Comparison of ENCODE assay signal across 8 mouse cellular contexts in the genomic region with DNA sequence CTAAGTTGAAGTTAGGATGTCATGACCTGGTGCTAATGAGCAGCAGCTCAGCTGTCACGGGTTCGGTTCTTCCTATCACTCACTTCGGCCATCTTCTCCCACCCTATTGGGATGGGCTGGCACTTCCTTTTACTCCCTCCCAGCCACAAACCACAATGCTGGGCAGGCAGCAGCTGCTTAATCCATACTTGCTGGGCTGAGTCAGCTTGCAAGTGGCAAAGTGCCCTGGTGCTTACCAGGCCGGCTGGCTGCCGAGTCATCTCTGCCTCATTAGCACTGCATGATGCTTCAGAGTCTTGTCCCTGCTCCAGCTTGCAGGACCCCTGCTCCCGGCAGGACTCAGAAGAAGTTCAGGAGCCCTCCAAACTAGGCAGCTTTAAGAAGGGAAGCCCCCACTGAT. TPM values are rescaled to one million over a fixed set of nuclear protein-coding genes. Genes with fewer than 3 reads are reported as not detected.
DNase-seq lines count a peak whose midpoint lies in the region; ATAC-seq and TF ChIP-seq lines count a peak whose summit lies in the region.

No protein-coding gene starts in this region.

- no peak overlapping the region for H3K4me2 ChIP-seq in midbrain, embryonic 11.5 days

- TF ChIP-seq CTCF in gastrocnemius, adult 2 months (IDR thresholded peaks at IDR 0.05), result no peak

- intact Hi-C loops in gastrocnemius, adult 2 months (cut with DNase I), result no loop called here
- intact Hi-C loops in heart, postnatal 25 days (cut with DNase I), result no loop called here

- no peaks in the 10 kb centered on the region for H3K27me3 ChIP-seq in midbrain, embryonic 11.5 days (ENCODE audit: control insufficient read depth, insufficient read depth, low read length)

- no peak overlapping the region for H3K4me3 ChIP-seq in gastrocnemius, adult 2 months
- H3K4me3 ChIP-seq in midbrain, embryonic 11.5 days (ENCODE audit: low read depth, low read length), result no peak overlapping the region

- H3K4me1 ChIP-seq in midbrain, embryonic 11.5 days (ENCODE audit: control insufficient read depth, insufficient read depth, low read length), result peaks cover 6% of the 10 kb centered on the region

- WGBS in midbrain, embryonic 11.5 days, result 71% methylated on average over 6 of the region's 6 CpGs

- no peaks in the 10 kb centered on the region for H3K36me3 ChIP-seq in midbrain, embryonic 11.5 days (ENCODE audit: control insufficient read depth, insufficient read depth, low read length)

- H3K9me3 ChIP-seq in midbrain, embryonic 11.5 days (ENCODE audit: control insufficient read depth, low read length), result no peaks in the 10 kb centered on the region

- peak; percentile 82 to 86 for ATAC-seq in hematopoietic stem cell, adult 5-6 weeks (replicated peaks in 1 of 2; ENCODE audit: insufficient read depth in 1 of 2, low FRiP score in 2 of 2, low TSS enrichment in 1 of 2, low read depth in 1 of 2, poor library complexity in 2 of 2, severe bottlenecking in 2 of 2)
- no peak for ATAC-seq in midbrain, embryonic 11.5 days (ENCODE audit: low FRiP score)

- H3K27ac ChIP-seq in gastrocnemius, adult 2 months, result 0 out of 2 replicates have a peak overlapping the region, but pooled peaks have one; percentile 6
- H3K27ac ChIP-seq in midbrain, embryonic 11.5 days (ENCODE audit: low read depth, low read length), result no peak overlapping the region

- no peak overlapping the region for H3K9ac ChIP-seq in midbrain, embryonic 11.5 days (ENCODE audit: low read length)

- DNase-seq in gastrocnemius, adult 2 months, result peak; percentile 67
- DNase-seq in gastrocnemius, adult 8-10 months (ENCODE audit: low spot score in 2 of 2), result no peak
- peak; percentile 78 for DNase-seq in adipocyte (ENCODE audit: low spot score)
- DNase-seq in midbrain, embryonic 11.5 days (ENCODE audit: low spot score, missing footprints), result peak; percentile 57
- DNase-seq in kidney, postnatal 4 days, result no peak
- DNase-seq in heart, postnatal 25 days (ENCODE audit: low spot score), result no peak
- DNase-seq in testis, postnatal 14 days (ENCODE audit: low spot score), result no peak

RNA-seq across cellular contexts. Expression of a gene that starts 49.2 kb away (rescaled TPM):
- 100 to 1,000 TPM in 1 of 2 experiments, 10 to 100 TPM in 1; 33.5 to 115 TPM for total RNA-seq in gastrocnemius, adult 2 months (2021)
- 10 to 100 TPM; 19.6 to 44.6 (median 26.7) TPM for total RNA-seq in gastrocnemius, adult 8-10 months (2022)
- 66.2 and 68.6 TPM in 2 replicates for total RNA-seq in hematopoietic stem cell, adult 5-6 weeks (2017)
- 58.4 and 59.8 TPM in 2 replicates for polyA plus RNA-seq in midbrain, embryonic 11.5 days (2014; fragmentation: Nextera tagmentation; extraction: Ambion mirVana)
- 100 to 1,000 TPM; 149 to 156 TPM for total RNA-seq in heart, postnatal 25 days (2021)

Comparison
In these comparisons a context has a peak if more than half of its experiments do, and no peak if none do; other contexts are left out.
1. DNase-seq: peak in gastrocnemius, adult 2 months (single experiment), adipocyte (single experiment) and midbrain, embryonic 11.5 days (single experiment); none in gastrocnemius, adult 8-10 months (0 of 2), kidney, postnatal 4 days (0 of 2), heart, postnatal 25 days (single experiment) and testis, postnatal 14 days (single experiment).